Mouse (Mus musculus) CD4-positive helper T cell, adult 2 months (primary cell): ENCODE data around the gene Pomt1.
A peak's percentile ranks its signal among the peaks of the same experiment; 100 is the strongest.

Experiments
- DNase-seq: peaks from one replicate; pipeline ENCODE4 v3.0.0-alpha.2; 2012; ENCODE audit warnings: low read depth, missing footprints, low spot score

Pomt1 gene

GRCm38 (mm10) chr2:32221577-32221976, 14.8 kb upstream of the Pomt1 start:
- no peak for DNase-seq

DNA sequence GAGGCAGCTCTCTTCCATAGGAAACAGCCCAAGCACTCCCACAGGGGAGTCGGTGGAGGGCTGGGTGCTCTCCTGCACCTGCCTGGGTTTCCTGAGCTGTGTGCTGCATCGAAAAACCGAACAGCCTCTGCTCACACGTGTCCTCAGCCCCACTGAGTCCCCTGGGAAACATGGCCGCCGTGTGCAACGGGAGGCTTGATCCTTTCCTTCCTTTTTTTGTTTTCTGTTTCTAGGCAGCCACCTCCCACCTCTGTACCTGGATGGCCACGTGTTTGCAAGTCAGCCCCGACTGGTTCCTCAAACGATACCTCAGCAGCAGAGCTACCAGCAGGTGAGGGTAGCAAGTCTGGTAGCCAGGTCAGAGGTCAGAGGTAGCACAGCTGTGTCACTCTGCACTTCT, 14.3 kb upstream of the Pomt1 start:
- no peak for DNase-seq

DNA sequence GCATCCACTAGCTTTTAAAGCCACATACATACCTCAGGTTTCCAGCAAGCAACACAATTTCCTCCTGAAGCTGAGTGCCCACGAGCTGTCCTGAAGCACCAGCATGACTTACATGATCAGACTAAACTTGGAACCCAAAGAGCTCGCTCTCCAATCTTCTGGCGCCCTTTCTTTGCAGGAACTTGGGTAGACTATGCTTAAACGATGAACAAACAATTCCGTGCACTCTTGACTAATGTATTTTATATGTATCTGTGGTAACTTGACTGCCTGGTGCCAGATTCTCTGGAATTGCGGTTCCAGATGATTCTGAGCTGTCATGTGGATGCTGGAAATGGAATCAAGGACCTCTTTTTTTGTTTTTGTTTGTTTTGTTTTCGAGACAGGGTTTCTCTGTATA, 957 bp upstream of the Pomt1 start:
- no peak for DNase-seq

DNA sequence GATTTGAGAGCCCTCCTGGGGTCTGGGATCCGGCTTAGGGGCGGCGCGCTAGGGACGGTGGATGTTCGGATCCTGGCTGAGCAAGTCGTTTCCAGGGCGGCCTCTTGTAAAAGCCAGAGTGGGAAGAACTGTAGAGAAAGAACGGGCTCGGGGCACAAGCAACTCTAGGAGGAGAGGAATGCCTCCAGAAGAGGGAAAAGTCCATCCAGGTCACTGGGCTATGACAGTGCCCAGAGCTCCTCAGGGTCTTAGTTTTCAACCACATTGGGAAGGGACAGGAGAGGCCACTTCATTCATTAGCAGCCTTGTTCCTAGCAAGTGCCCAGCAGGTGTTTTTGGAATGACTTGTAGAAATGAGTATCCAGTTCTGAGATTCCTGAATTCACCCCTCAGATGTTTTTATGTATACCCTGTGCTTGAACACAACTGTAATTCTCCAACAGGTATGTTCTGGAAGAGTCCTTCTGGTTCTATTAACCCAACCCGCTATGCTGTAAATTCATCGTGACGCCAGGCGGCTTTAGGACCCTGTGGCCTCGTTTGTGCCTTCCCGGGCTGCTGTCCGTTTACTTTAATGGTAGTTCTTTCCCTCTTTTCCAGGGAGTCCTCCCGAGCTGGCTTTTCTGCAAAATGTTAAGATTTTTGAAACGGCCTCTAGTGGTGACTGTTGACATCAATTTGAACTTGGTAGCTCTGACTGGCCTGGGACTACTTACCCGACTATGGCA, 534 bp downstream of the Pomt1 start:
- peak; percentile 53 for DNase-seq

GRCm38 (mm10) chr2:32237571-32237970, 1.2 kb downstream of the Pomt1 start:
- no peak for DNase-seq

DNA sequence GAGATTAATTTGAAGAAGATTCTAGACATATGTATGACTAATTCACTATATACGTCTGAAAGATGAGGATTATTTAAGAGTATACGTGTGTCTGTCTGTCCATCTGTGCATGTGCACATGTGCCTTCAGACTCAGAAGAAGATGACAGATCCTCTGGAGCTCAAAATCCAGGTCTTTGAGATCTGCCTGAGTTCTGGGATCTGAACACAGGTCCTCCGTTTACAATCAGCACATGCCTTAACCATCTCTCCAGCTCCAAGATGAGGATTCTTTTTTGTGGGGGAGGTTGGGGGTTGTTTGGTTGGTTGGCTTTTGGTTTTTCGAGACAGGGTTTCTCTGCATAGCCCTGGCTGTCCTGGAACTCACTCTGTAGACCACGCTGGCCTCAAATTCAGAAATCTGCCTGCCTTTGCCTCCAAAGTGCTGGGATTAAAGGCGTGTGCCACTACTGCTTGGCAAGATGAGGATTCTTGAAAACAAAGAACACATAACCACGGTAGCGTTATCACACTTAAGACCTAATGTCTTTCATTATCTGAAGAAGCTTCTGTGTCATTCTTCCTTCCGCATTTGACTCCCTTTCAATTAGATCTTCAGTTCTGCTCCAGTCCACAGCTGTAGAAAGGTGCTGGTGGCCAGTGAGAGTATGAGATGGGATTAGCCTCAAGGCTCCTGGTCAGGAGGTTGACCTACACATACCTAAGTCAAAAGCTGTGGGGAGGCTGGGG, 2.5 kb downstream of the Pomt1 start:
- no peak for DNase-seq

DNA sequence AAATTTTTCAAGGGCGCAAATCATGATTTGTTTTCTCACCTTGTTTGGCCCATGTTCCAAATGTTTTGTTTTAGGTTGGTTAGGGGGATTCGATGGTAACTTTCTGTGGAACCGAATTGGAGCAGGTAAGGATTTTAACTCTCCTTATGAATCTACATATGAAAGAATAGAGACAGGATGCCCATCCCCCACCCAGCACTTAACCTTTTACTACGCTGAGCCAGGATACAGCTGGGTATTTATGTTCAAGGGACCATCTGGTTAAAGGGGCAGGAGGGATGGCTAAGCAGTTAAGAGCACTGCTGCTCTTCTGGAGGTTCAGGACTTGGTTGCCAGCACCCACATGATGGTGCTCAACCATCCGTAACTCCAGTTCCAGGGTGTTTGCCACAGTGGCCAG, 4.2 kb downstream of the Pomt1 start:
- DNase-seq = no peak

DNA sequence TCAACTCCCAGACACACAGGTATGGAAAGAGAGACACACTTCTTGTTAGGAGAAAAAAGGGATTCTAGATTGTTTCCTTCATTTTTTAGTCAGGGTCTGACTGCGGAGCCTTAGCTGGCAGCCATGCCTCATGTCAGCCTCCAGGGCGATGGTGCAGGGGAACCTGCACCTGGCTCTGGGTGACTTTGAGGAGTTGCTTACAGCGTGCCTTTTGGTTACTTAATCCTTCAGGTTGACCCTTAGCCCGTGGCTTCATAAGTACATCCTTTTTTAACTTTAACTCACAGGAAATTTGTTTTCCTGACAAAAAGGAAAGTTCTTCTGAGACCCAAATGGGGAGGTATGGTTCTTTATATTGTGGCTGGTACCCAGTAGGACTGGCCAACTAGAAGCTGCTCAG, 6.6 kb downstream of the Pomt1 start:
- no peak for DNase-seq

GRCm38 (mm10) chr2:32246741-32247140, 10.4 kb downstream of the Pomt1 start:
- no peak for DNase-seq

GRCm38 (mm10) chr2:32248377-32249361, 12.3 kb downstream of the Pomt1 start:
- no peak for DNase-seq

GRCm38 (mm10) chr2:32251791-32252527, 15.6 kb downstream of the Pomt1 start:
- no peak for DNase-seq

DNA sequence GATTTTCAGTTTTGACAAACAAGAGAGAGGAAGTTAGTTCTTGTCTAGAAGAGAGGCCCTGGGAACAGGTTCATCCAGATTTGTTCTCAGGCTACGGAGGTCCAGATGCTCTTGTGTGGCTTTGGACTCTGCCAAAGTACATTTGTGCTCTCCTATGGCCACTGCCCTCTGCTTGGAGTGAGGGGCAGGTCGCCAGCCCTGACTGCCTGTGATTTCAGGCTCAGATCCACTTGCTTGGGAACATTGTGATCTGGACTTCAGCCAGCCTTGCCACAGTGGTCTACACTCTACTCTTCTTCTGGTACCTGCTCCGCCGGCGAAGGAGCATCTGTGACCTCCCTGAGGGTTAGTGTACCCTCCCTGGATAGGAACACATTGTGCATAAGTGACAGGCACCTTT, 16.3 kb downstream of the Pomt1 start:
- DNase-seq = no peak

- no peak for DNase-seq
Measured at GRCm38 (mm10) chr2:32253352-32253751, 17.0 kb downstream of the Pomt1 start.

- no peak for DNase-seq
Measured at GRCm38 (mm10) chr2:32254563-32254962, 18.2 kb downstream of the Pomt1 start.

GRCm38 (mm10) chr2:32256273-32256672, 19.9 kb downstream of the Pomt1 start:
- no peak for DNase-seq

DNA sequence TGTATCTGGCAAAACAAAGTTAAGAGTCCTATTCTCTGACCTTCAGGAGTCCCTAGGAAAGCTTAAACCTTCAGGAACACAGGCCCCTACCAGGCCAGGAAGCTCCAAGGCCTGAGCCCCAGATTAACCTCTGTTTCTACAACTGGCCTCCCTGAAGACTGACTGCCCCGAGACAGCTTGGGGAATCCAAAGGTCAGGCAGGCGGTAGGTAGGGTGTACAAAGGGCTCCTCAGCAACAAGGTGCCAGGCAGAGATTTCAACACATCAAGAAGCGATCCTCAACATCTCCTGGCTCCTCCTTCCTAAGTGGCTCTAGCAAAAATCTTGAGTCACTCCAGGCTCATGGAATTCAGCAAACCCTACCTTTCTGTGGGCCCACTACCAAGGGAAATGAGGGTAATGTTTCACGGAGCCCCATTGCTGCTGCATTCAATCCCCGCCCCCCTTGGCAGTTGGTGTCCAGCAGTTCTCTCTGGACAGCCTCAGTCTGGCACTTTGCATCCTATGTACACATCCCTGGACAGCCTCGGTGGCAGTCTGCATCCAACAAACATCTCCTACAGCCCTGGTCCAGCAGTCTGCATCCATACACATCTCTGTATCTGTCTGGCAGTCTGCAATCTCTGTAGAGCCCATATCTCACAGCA, 22.6 kb downstream of the Pomt1 start:
- no peak for DNase-seq

DNA sequence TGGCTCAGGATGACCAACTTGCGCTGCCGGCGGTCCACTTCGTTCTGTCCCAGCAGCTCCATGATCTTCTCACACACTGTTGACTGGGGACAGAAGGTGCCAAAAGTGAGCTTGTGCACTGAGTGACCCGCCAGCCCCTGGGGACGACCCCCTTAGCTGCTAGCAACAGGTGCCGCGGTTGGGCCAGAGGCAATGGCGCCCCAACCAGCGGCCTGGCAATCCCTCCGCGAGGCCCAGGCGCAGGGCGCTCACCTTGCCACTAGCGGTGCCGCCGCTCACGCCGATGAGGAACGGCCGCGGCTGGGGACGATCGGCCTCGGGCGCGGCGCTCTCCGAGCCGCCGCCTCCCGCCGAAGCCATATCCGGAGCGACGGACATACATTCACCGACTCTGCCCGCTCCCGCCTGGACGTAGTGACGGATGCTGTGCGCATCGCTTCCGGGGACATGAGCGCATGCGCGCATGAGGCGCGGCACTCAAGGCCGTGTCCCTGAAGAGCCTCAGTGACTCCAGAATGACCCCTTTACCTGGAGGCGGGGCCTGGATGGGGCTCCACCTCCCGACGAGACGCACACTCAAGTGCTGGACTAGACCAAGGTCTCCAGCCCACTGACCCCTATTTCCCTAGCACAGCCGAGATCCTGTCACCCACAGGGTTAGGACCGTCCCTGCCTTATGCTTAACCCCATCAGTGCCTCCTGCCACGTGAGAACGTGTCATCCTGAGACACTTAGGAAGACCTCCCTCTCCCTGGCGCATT, 23.4 kb downstream of the Pomt1 start, which contains the start of gene Uck1:
Gene Uck1, minus strand, starts transcription at position 503 of the 761 bp plus-strand sequence.
- peak; percentile 94 for DNase-seq

GRCm38 (mm10) chr2:32260635-32261034, 24.2 kb downstream of the Pomt1 start:
- peak; percentile 85 for DNase-seq

DNA sequence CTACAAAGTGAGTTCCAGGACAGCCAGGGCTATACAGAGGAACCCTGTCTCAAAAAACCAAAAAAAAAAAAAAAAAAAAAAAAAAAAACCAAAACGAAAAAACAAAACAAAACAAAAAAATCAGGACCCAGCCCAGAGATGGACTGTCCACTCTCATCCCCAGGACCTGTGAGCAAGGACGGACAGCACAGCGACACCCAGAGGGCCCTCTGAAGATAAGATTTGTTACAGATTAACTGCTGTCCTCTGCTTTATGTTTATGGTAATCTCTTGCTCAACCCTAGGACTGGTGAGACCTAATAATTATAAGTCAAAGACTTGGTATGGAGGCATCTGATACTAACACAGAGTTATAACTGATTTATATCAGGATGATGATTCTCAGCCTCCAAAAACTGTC, 39.4 kb downstream of the Pomt1 start:
- no peak for DNase-seq

- DNase-seq = no peak
Measured at GRCm38 (mm10) chr2:32282289-32282688, 45.9 kb downstream of the Pomt1 start.
